Mouse (Mus musculus) hindlimb bud, embryonic 11.5 days (tissue): ENCODE measurements around the gene Glipr2.
A peak's percentile ranks its signal among the peaks of the same experiment; 100 is the strongest.

ENCODE experiments used
- DNase-seq: peaks from one replicate; pipeline ENCODE4 v3.0.0-alpha.2; 2012; ENCODE audit warnings: low read depth, low spot score; ENCODE audit errors: extremely low spot score

The Glipr2 gene

DNA sequence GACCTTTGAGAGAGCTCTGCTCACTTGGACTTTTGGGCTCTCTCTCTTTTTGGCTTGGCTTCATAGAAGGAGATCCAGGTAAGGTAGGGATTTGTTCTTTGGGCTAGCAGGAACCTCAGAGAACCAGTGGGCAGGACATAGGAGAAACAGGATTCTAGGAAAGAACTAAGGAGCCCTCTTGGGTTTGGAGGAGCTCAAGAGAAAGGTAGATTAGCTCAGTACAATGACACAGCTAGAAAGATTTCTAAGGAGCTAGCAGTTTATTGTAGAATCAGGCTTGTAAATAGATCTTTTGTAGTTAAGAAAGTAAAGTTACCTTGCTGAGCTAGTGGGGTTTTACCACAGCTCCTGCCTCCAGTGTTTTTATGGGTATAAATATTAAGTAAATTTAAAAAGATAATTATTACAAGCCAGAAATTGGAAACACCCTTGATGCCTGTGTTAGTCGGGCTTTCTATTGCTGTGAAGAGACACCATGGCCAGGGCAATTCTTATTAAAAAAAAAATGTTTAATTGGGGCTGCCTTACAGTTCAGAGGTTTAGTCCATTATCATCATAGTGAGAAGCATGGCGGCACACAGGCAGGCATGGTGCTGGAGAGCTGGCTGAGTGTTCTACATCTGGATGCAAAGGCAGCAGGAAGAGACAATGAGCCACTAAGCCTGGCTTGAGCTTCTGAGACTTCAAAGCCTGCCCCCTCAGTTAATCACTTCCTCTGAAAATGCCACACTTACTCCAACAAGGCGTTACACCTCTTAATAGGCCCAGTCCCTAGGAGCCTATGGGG lies 47.6 kb downstream of the Glipr2 start:
- no peak for DNase-seq

- no peak for DNase-seq
Measured at GRCm38 (mm10) chr4:44010176-44010575, 53.0 kb downstream of the Glipr2 start.

DNA sequence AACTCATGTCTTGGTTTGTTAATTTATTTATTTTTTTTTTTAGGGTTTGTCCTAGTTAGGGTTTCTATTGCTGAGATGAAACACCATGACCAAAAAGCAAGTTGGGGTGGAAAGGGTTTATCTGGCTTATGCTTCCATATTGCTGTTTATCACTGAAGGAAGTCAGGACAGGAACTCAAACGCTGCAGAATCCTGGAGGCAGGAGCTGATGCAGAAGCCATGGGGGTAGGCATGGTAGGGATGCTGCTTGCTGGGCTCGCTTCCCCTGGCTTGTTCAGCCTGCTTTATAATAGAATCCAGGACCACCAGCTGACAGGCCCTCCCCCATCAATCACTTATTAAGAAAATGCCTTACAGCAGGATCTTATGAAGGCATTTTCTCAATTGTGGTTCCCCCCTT lies 53.7 kb downstream of the Glipr2 start:
- no peak for DNase-seq

DNA sequence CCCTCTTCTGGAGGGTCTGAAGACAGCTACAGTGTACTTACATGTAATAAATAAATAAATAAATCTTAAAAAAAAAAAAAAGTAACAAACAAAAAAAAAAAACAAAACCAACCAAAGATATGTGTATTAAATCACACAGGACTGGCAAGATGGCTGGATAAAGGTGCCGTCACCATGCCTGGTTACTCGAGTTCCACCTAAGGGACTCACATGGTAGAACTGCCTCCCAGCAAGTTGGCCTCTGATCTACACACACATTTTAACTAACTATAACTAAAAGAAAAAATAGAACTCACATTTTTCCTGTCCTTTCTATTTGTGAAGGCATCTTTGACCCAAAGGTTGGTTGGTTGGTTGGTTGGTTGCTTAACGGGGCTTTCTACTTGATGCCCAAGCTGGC lies 54.6 kb downstream of the Glipr2 start:
- no peak for DNase-seq

DNA sequence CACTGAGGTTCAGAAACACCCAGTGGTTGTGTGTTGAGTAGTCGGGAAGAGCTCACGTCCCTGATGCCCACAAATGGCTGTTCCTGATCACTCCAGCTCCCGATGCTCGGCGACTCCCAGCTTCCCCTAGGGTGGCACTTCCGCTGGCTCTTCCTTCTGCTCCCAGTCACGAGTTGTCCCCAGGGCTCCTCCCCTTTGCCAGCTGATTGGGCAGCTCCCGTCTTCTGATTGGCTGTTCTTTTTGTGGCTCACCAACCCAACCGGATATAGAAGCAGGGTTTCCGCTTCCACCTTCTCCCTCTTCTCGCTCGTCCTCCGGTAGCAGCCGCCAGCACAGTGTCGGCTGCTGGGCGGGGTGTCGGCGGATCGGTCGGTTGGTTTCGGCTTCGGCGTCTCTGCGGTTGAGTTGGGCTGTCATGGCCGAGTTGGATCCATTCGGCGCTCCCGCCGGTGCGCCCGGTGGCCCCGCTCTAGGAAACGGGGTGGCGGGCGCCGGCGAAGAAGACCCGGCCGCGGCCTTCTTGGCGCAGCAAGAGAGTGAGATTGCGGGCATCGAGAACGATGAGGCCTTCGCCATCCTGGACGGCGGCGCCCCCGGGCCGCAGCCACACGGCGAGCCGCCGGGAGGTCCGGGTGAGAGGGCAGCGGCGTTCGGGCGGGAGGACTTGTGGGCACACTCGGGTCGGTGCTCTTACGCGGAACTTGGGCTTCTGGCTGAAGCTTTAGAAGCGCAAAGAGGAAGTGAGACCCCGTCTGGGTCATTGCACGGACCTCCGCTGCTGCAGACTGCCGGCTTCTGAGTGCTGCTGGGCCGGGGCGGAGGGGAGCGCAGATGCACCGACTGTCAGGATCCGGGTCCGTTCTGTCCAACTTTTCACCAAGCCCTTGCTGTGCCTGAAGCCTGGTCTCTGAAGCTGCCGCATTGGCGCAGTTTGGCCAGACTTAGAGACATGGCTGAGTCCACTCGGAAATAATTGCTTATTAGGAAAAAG lies 55.5 kb downstream of the Glipr2 start:
- DNase-seq, result peak; percentile 84

- DNase-seq, result no peak
Measured at GRCm38 (mm10) chr4:44013391-44014070, 56.3 kb downstream of the Glipr2 start.

DNA sequence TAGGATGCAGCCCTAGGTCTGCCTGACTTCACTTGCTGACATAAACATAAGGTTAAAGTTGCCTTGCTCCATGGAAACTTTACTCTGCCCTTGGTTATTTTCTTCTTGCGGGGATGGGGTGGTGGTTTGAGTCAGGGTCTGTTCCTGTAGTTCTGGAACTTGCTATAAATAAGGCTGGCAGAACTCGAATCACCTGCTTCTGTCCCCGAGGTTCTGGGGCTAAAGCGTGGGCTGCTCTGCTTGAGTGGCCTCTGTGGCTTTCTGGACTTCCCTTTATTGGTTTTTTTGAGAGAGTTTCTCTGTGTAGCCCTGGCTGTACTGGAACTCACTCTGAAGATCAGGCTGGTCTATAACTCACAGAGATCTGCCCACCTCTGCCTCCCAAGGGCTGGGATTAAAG lies 58.9 kb downstream of the Glipr2 start:
- no peak for DNase-seq

DNA sequence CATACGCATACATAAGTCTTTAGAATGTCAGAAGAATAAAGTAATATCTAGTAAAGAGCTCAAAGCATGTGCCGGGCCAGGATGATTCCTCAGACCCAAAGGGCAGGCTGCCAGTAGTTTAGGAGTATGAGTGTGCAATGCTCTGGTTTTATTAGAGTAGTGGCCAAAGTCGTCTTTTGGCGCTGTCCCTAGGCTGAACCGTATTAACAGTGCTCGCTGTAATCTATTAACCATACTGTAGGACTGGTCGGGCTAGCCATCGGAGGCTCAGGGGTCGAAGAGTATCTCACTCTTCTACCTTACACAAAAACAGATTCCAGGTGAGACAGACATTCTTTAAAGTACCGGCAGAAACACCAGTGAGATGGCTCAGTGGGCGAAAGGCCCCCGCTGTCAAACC lies 59.6 kb downstream of the Glipr2 start:
- DNase-seq, result no peak

- DNase-seq, result no peak
Measured at GRCm38 (mm10) chr4:44022323-44022722, 65.1 kb downstream of the Glipr2 start.

DNA sequence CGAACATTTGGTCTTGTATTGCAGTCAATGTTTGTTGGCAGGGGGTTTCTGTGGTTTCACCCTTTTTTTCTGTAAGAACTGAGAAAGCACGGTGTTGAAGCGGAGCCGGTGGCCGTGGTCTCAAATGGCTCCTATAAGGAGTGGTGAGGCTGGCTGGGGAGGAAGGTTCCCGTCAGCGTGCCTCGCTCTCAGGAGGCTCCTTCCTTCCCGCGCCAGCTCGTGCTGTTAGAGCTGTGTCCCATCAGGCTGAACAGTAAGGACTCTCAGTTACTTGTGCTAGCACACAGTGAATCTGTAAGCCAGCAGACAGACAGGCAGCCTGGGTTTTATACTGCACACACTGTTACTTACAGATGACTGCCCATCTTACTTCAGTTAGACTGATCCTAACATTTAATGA lies 65.6 kb downstream of the Glipr2 start:
- no peak for DNase-seq

- DNase-seq, result no peak
Measured at GRCm38 (mm10) chr4:44023681-44024080, 66.5 kb downstream of the Glipr2 start.

DNA sequence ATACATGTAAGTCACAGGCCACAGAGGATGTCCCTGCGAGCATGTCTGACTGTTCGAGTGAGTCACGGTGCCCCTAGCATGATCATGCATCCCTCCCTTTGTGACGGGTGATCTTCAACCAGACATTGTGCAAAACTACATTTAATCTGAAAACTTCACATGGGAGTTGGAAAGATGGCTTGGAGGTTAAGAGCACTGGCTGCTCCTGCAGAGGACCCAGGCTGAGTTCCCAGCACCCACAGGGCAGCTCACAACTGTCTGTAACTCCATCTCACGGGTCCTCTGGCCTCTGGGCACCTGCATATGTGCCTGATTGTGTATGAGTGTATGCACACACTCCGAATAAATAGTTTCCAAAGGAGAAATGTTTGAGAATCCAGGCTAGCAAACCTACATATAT lies 67.0 kb downstream of the Glipr2 start:
- no peak for DNase-seq

GRCm38 (mm10) chr4:44025570-44025969 lies 68.4 kb downstream of the Glipr2 start:
- no peak for DNase-seq
